Mouse (Mus musculus): Measurements from ENCODE around the gene Gm7982. TPM values are rescaled to one million over a fixed set of nuclear protein-coding genes. Genes with fewer than 3 reads are reported as not detected.
"Not testable (repeated sequence)": the region's sequence is repeated elsewhere in the genome, so short reads cannot be mapped to it uniquely, and the experiment has no call there.

The Gm7982 gene
- total RNA-seq (2021): not detected
- long read RNA-seq, experiment 1: 0 reads
- long read RNA-seq, experiment 2: 0 reads

DNA sequence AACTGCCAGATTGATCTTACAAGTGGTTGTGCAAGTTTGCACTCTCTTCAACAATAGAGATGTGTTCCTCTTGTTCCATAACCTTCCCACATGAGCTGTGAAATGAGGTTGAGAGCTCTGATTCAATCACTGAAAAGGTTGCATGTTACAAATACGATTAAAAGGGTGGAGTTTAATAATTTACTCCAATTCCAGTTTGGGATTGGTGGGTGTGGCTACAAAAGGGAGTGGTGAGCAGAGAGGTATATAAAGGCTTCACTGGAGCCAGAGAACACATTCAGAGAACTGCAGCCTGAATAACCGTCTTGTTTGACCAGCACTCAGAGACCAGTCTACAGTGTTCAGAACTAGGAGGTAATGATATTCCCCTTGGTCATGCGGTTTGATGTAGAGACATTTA, at the start of gene Gm7982:
Gene Gm7982, plus strand, starts transcription at position 301 of the 400 bp plus-strand sequence.
- DNase-seq; intact Hi-C loops (cut with DNase I): not testable (repeated sequence)

DNA sequence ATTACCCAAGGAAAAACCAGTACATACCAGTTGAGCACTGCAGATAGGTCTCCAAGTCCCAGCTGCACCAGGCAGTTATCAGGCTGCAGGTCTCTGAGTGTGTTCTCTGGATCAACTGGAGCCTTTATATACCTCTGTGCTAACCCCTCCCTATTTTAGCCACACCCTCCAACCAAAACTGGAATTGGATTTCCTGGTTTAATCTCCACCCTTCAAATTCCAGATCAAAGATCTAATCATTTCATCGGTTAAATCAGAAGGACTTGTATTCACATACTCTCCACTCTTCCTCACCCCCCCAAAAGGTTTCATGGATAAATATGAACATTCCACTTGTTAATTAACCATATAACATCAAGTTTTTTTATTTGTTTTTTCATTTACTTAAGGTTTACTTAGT, 5.7 kb upstream of the Gm7982 start, which contains the start of gene Gm7978:
Gene Gm7978, minus strand, starts transcription at position 101 of the 400 bp plus-strand sequence.
- intact Hi-C loops (cut with DNase I); DNase-seq: not testable (repeated sequence)

DNA sequence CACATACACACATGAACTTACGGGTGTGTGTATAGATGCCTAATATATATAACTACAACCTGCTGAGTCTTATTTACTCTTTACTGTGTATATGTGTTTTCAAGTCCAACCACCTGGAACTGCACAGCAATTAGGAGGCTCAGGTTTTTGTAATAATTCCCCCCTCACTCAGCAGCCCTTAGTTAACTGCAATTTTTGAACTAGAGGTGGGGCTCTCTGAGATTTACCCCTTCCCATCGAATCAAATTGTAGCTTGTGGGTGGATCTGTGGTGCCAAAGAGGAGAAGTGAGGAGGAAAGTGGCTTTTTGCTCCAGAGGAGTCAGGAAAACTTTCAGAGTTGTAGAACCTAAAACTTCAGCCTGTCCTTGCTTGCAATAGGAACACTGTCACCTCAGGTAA, 33.9 kb downstream of the Gm7982 start, which contains the start of gene E330014E10Rik:
Gene E330014E10Rik, plus strand, starts transcription at position 301 of the 400 bp plus-strand sequence.
- intact Hi-C loops (cut with DNase I); DNase-seq: not testable (repeated sequence)

Other genes with a start within 250 kb of the Gm7982 start
- gene Gm3286, start 231.3 kb upstream of the Gm7982 start, total RNA-seq (2021): not detected
- not detected for gene Gm7971, start 147.1 kb upstream of the Gm7982 start, total RNA-seq (2021)
- not detected for gene Gm7978, start 5.8 kb upstream of the Gm7982 start, total RNA-seq (2021)
- gene E330014E10Rik, start 34.0 kb downstream of the Gm7982 start, total RNA-seq (2021): not detected
- gene Cxcl13, start 214.9 kb downstream of the Gm7982 start, total RNA-seq (2021): 1 to 10 TPM; 6.3 to 9.9 TPM